8 mouse cellular contexts compared by ENCODE assay signal in genomic region chr6:134189575-134190132, GRCm38 (mm10).
DNase-seq lines count a peak whose midpoint lies in the region; ATAC-seq lines count a peak whose summit lies in the region.

No protein-coding gene starts in this region.

- peak overlapping the region; percentile 17; the same call in 1 of the 2 replicates for H3K27ac ChIP-seq in forebrain, embryonic 15.5 days (replicated peaks)
- H3K27ac ChIP-seq in liver, embryonic 15.5 days (replicated peaks), result peak overlapping the region; percentile 66
- H3K27ac ChIP-seq in neural tube, embryonic 13.5 days (replicated peaks), result 0 out of 2 replicates have a peak overlapping the region, but pooled peaks have one; percentile 46

- H3K9ac ChIP-seq in forebrain, embryonic 15.5 days (replicated peaks), result 0 out of 2 replicates have a peak overlapping the region, but pooled peaks have one; percentile 3
- no peak overlapping the region for H3K9ac ChIP-seq in liver, embryonic 15.5 days
- H3K9ac ChIP-seq in neural tube, embryonic 13.5 days, result no peak overlapping the region; the same call in 1 of the 2 replicates

- no peak overlapping the region for H3K4me2 ChIP-seq in forebrain, embryonic 15.5 days (replicated peaks)
- H3K4me2 ChIP-seq in liver, embryonic 15.5 days, result no peak overlapping the region; the same call in 1 of the 2 replicates
- H3K4me2 ChIP-seq in neural tube, embryonic 13.5 days, result no peak overlapping the region

- no peaks in the 10 kb centered on the region for H3K9me3 ChIP-seq in forebrain, embryonic 15.5 days
- H3K9me3 ChIP-seq in liver, embryonic 15.5 days (replicated peaks), result no peaks in the 10 kb centered on the region
- H3K9me3 ChIP-seq in neural tube, embryonic 13.5 days, result no peaks in the 10 kb centered on the region

- ATAC-seq in activated CD4-positive, CD25-positive, alpha-beta regulatory T cell, adult 4 months, result peak; percentile 58
- peak; percentile 46; the same call in 1 of the 2 replicates for ATAC-seq in forebrain, embryonic 15.5 days (replicated peaks)
- ATAC-seq in liver, embryonic 15.5 days (ENCODE audit: insufficient read depth), result peak; percentile 56
- ATAC-seq in neural tube, embryonic 13.5 days (ENCODE audit: low read depth), result peak; percentile 44

- no peaks in the 10 kb centered on the region for H3K36me3 ChIP-seq in forebrain, embryonic 15.5 days
- H3K36me3 ChIP-seq in liver, embryonic 15.5 days (replicated peaks), result no peaks in the 10 kb centered on the region
- H3K36me3 ChIP-seq in neural tube, embryonic 13.5 days, result no peaks in the 10 kb centered on the region

- peaks cover 34% of the 10 kb centered on the region for H3K4me1 ChIP-seq in forebrain, embryonic 15.5 days
- H3K4me1 ChIP-seq in liver, embryonic 15.5 days (replicated peaks), result peaks cover 43% of the 10 kb centered on the region
- H3K4me1 ChIP-seq in neural tube, embryonic 13.5 days (replicated peaks), result peaks cover 50% of the 10 kb centered on the region

- H3K4me3 ChIP-seq in forebrain, embryonic 15.5 days, result no peak overlapping the region
- H3K4me3 ChIP-seq in liver, embryonic 15.5 days (replicated peaks), result no peak overlapping the region
- H3K4me3 ChIP-seq in neural tube, embryonic 13.5 days, result no peak overlapping the region

- H3K27me3 ChIP-seq in forebrain, embryonic 15.5 days, result no peaks in the 10 kb centered on the region
- no peaks in the 10 kb centered on the region for H3K27me3 ChIP-seq in liver, embryonic 15.5 days
- no peaks in the 10 kb centered on the region for H3K27me3 ChIP-seq in neural tube, embryonic 13.5 days

- peak; percentile 31 for DNase-seq in CD4-positive helper T cell, adult 2 months (ENCODE audit: low read depth, low spot score)
- peak; percentile 56 for DNase-seq in induced T-regulatory cell, adult 2 months (ENCODE audit: low read depth)
- peak; percentile 38 to 57 for DNase-seq in thymus, postnatal 36 days
- DNase-seq in frontal cortex, postnatal 14 days (ENCODE audit: low spot score in 2 of 2), result no peak

- 34% methylated on average over 7 of the region's 7 CpGs for WGBS in forebrain, embryonic 15.5 days
- WGBS in liver, embryonic 15.5 days (ENCODE audit: insufficient replicate concordance), result 10% methylated on average over 7 of the region's 7 CpGs
- WGBS in neural tube, embryonic 13.5 days, result 36% methylated on average over 7 of the region's 7 CpGs

Comparison
In these comparisons a context has a peak if more than half of its experiments do, and no peak if none do; other contexts are left out.
1. DNase-seq: peak in CD4-positive helper T cell, adult 2 months (single experiment), induced T-regulatory cell, adult 2 months (single experiment) and thymus, postnatal 36 days (2 of 2); none in frontal cortex, postnatal 14 days (0 of 2).
2. Peak in every context shown above with its lines, with median percentiles within 50 percentile points of each other: ATAC-seq and H3K27ac ChIP-seq.